Mouse (Mus musculus) megakaryocyte, embryonic 14.5 days (primary cell): ENCODE results near the gene Lrrc27.

Source experiments
- FLI1 ChIP-seq: IDR thresholded peaks from 2 replicates; pipeline ENCODE4 v1.6.1; 2012; ENCODE audit warnings: low read length, inconsistent platforms, mixed read lengths
- GATA1 ChIP-seq: IDR thresholded peaks from 3 replicates; pipeline ENCODE4 v1.6.1; 2012; ENCODE audit warnings: mixed read lengths, low read length, inconsistent platforms, borderline replicate concordance

GRCm38 (mm10) chr7:139264337-139264736 lies 51.5 kb downstream of the Lrrc27 start:
- TF ChIP-seq GATA1 (no peak), FLI1 (no peak)
